Mouse (Mus musculus) adrenal gland, postnatal 0 days (tissue): ENCODE data around the gene Hist2h2ac. TPM values are rescaled to one million over a fixed set of nuclear protein-coding genes. Genes with fewer than 3 reads are reported as not detected.

Experiments used
- microRNA-seq: library from miRNA; unstranded; fragments of <30 nt; microRNA quantifications from one replicate; pipeline ENCODE4, GENCODE M21; 2016; ENCODE audit warnings: borderline replicate concordance; ENCODE audit not compliant: insufficient number of aligned reads
- polyA plus RNA-seq: library from polyadenylated mRNA; unstranded; fragments of >200 nt; fragmentation: Nextera tagmentation; extraction: Ambion mirVana; gene quantifications from 2 replicates; pipeline ENCODE4 v1.2.1, GENCODE M21; 2015

The Hist2h2ac gene
- polyA plus RNA-seq, 1 experiment from 2014 or later = 4.3 TPM

Small RNA genes within 50 kb of the gene (microRNA-seq; reads per million reads assigned to microRNA genes)
- gene Gm44492 = not detected
- not detected for gene Gm47311
- not detected for gene Gm47313

Other genes with a start within 250 kb of the Hist2h2ac start
- gene Plekho1, start 224.9 kb downstream of the Hist2h2ac start, polyA plus RNA-seq = 25.3 and 38.4 TPM in 2 replicates
- 44.5 and 48.8 TPM in 2 replicates for gene Vps45, start 162.4 kb downstream of the Hist2h2ac start, polyA plus RNA-seq
- 10.6 and 16.1 TPM in 2 replicates for gene Otud7b, start 116.4 kb downstream of the Hist2h2ac start, polyA plus RNA-seq
- gene Mtmr11, start 58.9 kb downstream of the Hist2h2ac start, polyA plus RNA-seq = 16.9 and 21.9 TPM in 2 replicates
- 68.8 and 90.2 TPM in 2 replicates for gene Sf3b4, start 48.5 kb downstream of the Hist2h2ac start, polyA plus RNA-seq
- 7.0 and 12.5 TPM in 2 replicates for gene Sv2a, start 39.7 kb downstream of the Hist2h2ac start, polyA plus RNA-seq
- gene Bola1, start 1.2 kb downstream of the Hist2h2ac start, polyA plus RNA-seq = 94.8 and 99.9 TPM in 2 replicates
- gene Hist2h2ab, start 1.0 kb downstream of the Hist2h2ac start, polyA plus RNA-seq = 0.35 TPM in 1 of 2 replicates, not detected in the other
- 3.7 and 6.3 TPM in 2 replicates for gene Hist2h2be, start 239 bp upstream of the Hist2h2ac start, polyA plus RNA-seq
- gene Hist2h3c2, start 18.2 kb upstream of the Hist2h2ac start, polyA plus RNA-seq = 2.3 and 5.0 TPM in 2 replicates
- 258 and 451 TPM in 2 replicates for gene Hist2h2aa2, start 19.4 kb upstream of the Hist2h2ac start, polyA plus RNA-seq
- 71.6 and 129 TPM in 2 replicates for gene Hist2h2aa1, start 24.6 kb upstream of the Hist2h2ac start, polyA plus RNA-seq
- 0.63 TPM in 1 of 2 replicates, not detected in the other for gene Hist2h3c1, start 25.8 kb upstream of the Hist2h2ac start, polyA plus RNA-seq
- 1.8 and 3.8 TPM in 2 replicates for gene Hist2h4, start 42.4 kb upstream of the Hist2h2ac start, polyA plus RNA-seq
- 12.9 and 15.1 TPM in 2 replicates for gene Hist2h3b, start 47.8 kb upstream of the Hist2h2ac start, polyA plus RNA-seq
- 3.5 and 4.4 TPM in 2 replicates for gene Hist2h2bb, start 48.9 kb upstream of the Hist2h2ac start, polyA plus RNA-seq
- 4.1 and 5.1 TPM in 2 replicates for gene Fcgr1, start 73.1 kb upstream of the Hist2h2ac start, polyA plus RNA-seq
- not detected in 2 replicates for gene BC107364, start 231.4 kb upstream of the Hist2h2ac start, polyA plus RNA-seq